Mouse (Mus musculus): Measurements from ENCODE around the gene Stx3. TPM values are rescaled to one million over a fixed set of nuclear protein-coding genes. Genes with fewer than 3 reads are reported as not detected.
A peak's percentile ranks its signal among the peaks of the same experiment; 100 is the strongest.

Gene Stx3
- 10 to 100 TPM; 28.2 to 36.3 TPM for total RNA-seq (2021)

- DNase-seq = no peak
These were observed at the start of gene Stx3 for GRCm38 (mm10) chr19:11819143-11819700. TSS of gene Stx3 (minus strand) at chr19:11819403.

- DNase-seq = no peak
These were observed 48.6 kb upstream of the Stx3 start for GRCm38 (mm10) chr19:11867837-11868236.

- DNase-seq = no peak
These were observed 41.8 kb upstream of the Stx3 start, which contains the start of gene Olfr1418 for GRCm38 (mm10) chr19:11860966-11861365. TSS of gene Olfr1418 (minus strand) at chr19:11861066.

- no peak for DNase-seq
These were observed 37.3 kb upstream of the Stx3 start for GRCm38 (mm10) chr19:11856506-11856905.

DNA sequence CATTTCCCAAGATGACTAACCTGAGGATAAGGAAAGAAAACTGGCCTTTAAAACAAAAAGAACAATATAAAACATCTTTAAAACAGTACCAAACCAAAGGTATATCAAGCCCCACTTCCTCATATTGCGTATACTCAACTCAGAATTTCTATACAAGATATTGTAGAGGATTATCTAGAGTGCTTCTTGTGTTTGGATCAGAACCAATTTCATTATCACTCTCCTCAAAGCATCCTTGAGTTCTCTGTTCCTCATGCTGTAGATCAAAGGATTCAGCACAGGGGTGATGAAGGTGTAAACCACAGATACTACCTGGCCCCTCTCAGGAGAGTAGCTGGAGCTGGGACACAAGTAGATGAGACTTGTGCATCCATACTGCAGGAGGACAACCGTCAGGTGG lies 35.6 kb upstream of the Stx3 start:
- DNase-seq = no peak

DNA sequence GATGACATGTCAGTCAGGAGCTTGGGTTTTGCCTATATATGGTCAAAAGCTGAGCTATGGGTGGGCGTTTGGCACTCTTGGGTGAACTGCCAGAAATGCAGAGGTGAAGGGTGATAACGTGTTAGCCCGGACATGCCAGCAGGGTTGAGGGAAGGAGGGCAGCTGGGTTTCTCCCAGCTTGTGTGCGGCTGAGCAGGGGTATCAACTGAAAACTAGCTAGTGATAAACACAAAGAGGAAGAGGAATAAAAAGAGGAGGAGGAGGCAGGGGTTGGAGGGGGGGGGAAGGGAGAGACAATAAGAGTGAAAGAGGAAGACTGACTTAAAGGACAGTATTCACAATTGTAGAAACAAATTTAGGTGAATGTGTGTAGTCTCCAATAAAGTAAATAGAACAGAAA lies 33.4 kb upstream of the Stx3 start:
- no peak for DNase-seq

DNA sequence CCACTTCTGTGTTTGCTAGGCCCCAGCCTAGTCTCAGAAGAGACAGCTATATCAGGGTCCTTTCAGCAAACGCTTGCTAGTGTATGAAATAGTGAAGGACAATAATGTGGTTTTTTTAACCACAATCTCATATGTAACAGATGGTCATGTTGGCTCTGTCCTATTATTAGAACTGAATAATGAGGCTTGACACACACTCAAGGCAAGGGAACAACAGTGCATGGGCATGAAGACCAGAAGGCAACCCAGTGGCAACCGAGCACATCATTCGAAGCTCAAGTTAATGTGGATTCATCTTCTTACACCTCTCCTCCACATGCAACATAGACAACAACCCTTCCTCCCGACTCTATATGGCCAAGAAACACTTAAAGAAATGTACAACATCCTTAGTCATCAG lies 27.1 kb upstream of the Stx3 start:
- DNase-seq = no peak

- no peak for DNase-seq
These were observed 19.9 kb upstream of the Stx3 start, which contains the start of gene Olfr1417 for GRCm38 (mm10) chr19:11839119-11839518. TSS of gene Olfr1417 (minus strand) at chr19:11839219.

- no peak for DNase-seq
These were observed 4.3 kb upstream of the Stx3 start for GRCm38 (mm10) chr19:11823346-11824065.

GRCm38 (mm10) chr19:11820211-11820610 lies 1.0 kb upstream of the Stx3 start:
- DNase-seq = no peak

DNA sequence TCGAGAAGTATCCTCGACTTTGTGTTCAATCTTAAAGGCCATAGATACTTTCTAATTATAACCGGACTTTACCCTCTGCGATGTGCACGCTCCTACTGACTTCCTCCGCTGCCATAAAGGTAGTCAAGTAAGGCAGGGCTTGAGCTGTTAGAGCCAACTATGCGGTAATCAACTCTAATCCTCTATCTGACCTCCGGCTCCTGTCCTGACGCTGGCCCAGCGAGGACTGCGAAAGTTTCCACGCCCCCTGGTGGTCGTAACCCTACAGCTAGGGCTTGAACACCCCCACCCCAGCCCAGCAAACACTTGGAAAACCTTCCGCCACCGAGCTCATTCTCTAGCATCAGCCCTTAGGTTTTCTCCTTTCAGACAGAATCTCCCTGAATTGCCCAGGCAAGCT lies 597 bp upstream of the Stx3 start:
- DNase-seq = peak; percentile 32 to 61

- DNase-seq = peak; percentile 37 to 41
These were observed 732 bp downstream of the Stx3 start for GRCm38 (mm10) chr19:11818199-11819142.

- DNase-seq = no peak
These were observed 1.6 kb downstream of the Stx3 start for GRCm38 (mm10) chr19:11817586-11817985.

DNA sequence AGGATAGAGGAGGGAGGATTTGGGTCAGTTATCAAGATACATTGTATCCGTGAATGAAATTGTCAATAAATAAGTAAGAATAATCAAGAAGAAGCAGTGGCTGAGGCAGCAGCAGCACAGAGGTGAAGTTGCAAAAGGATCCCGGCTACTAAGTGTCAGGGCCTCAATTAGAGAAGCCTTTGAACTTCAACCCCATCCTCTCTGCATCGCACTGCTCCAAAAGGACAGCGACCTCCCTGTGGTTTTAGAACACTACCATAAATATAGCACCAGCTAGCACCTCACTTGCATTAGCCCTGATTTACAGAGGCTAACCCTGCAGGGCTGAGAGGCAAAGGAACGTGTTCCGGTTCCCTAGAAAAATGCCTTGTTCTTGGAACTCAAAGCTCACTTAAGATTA lies 2.5 kb downstream of the Stx3 start:
- no peak for DNase-seq

DNA sequence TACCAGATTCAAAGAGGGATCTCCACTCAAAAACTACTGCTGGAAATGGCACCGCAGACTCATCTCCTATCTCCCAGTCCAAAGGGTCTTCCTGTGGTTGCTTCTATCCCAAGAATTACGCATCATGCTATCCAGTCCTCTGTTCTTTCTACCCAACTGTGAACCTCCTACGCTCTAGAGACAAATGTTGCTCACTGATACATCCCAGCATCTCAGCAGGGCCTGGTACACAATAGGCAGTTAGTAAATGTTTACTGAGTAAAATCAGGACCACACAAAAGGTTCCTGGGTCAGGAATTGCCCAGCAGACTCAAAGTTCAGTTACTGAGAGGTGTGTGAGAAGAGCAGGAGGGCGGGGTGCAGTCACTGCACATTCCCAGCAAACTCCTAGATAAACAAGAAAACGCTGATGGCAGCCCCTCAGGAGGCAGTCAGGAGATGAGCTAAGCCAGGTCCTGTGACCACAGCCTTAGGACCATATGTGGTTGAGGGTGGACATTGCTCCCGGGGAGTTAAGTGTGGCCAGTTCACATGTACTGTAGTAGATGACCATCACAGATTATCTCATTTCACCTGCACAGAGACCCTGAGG lies 4.4 kb downstream of the Stx3 start:
- DNase-seq = no peak

DNA sequence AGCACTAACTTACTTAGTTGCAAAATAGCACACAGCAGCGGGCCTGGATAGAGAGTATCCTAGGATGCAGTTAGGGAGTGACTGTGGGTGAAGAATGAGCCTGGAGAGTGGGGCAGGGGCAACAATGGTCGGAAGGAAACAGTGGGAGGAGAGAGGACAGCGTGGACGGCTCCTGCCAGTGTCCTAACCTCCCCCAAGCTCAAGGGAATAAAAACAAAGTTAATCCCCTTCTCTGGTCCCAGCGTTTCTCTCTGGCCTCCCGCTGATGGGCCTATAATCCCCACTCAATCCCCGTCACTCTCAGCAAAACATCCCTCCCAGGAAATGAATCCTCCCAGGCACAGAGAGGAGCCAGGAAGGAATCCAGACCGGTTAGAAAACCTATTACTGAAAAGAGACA lies 5.6 kb downstream of the Stx3 start:
- no peak for DNase-seq

GRCm38 (mm10) chr19:11813136-11813535 lies 6.1 kb downstream of the Stx3 start:
- DNase-seq = no peak

GRCm38 (mm10) chr19:11811688-11812365 lies 7.4 kb downstream of the Stx3 start:
- DNase-seq = no peak

DNA sequence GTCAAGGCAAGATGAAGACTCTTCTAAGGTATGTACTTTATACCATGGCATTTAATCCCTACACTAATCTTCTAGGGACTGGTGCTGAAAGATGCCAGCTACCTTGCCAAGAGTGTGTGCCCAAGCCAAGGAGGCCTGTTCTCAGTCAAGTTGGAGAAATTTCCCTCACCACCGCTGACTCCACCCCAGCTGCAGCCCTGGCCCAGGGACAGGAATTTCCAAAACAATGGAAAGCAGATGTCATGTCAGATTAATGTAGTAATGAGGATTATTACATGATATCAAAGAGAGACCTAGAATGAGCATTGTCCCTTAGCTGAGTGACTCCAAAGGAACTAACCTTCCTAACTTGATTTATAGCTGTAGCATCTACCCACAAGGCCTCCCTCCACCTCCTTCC lies 8.3 kb downstream of the Stx3 start:
- DNase-seq = no peak

DNA sequence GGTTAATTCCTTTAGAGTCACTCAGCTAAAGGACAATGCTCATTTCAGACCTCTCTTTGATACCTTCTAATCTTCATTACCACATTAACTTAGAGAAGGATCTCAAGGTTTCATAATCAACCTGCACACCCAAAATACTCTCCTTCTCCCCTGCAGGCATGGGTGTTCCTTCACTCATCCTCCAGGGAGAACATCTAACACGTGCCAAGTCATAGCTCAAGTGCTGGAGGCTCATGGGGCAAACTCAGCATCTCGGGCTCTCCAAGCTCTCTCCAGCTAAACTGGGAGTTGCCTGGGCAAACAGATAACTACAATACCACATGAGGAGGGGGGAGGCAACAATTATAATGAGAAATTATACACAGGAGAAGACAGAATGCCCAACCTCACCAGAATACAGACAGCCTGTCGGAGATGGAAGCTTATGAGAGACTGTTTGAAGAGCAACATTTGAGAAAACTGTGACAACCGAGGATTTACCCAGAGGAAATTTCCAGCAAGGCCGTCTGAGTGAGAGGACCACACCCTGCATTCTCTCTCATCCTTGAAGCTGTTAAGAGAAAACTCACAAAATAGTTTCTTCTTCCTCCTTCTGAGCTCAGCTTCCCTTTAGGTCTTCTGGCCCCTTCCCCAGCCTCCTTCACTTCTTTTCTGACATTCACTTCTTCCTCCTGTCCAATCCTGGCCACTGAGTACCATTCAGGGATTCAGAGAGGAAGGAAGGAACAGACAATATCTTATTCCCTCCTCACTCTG lies 9.0 kb downstream of the Stx3 start:
- DNase-seq = no peak

- DNase-seq = no peak
These were observed 10.8 kb downstream of the Stx3 start for GRCm38 (mm10) chr19:11808452-11808851.

Data from layer of hippocampus, postnatal 36 days (tissue).